Comparison of ENCODE assay signal across 8 mouse cellular contexts in genomic region chr16:49766326-49766725, GRCm38 (mm10). TPM values are rescaled to one million over a fixed set of nuclear protein-coding genes. Genes with fewer than 3 reads are reported as not detected.
A peak's percentile ranks its signal among the peaks of the same experiment; 100 is the strongest.
DNase-seq lines count a peak whose midpoint lies in the region; ATAC-seq and TF ChIP-seq lines count a peak whose summit lies in the region.

No protein-coding gene starts in this region.

- DNase-seq in kidney, adult 18-20 months, result peak; percentile 23
- DNase-seq in Patski (ENCODE audit: low read depth, low spot score), result no peak
- peak; percentile 46 for DNase-seq in liver, adult 2 months (ENCODE audit: extremely low read depth, low read depth, low spot score)
- peak; percentile 44 for DNase-seq in retina, embryonic 14.5 days (ENCODE audit: low spot score)
- no peak for DNase-seq in left cerebral cortex, postnatal 10 days (ENCODE audit: extremely low spot score in 1 of 2, low spot score in 2 of 2)
- DNase-seq in gastrocnemius, postnatal 25 days, result no peak

- no peaks in the 10 kb centered on the region for H3K79me2 ChIP-seq in liver, adult 2 months (ENCODE audit: control insufficient read depth, insufficient read depth, low read length)

- POLR2A ChIA-PET in Patski (lab: Charles Lee), result no interaction called here

- ATAC-seq in kidney, embryonic 16.5 days (ENCODE audit: low FRiP score, low TSS enrichment), result no peak
- ATAC-seq in Patski, result peak; percentile 31
- peak; percentile 79 for ATAC-seq in common myeloid progenitor, adult 5-6 weeks (replicated peaks; ENCODE audit: low read depth, poor library complexity, severe bottlenecking)

- intact Hi-C loops in left cerebral cortex, postnatal 10 days (cut with DNase I), result no loop called here

- no peak overlapping the region for H3K4me3 ChIP-seq in kidney, embryonic 16.5 days (ENCODE audit: low read length)
- no peak overlapping the region for H3K4me3 ChIP-seq in liver, adult 2 months (ENCODE audit: insufficient read depth, low read depth, low read length)

- TF ChIP-seq CTCF in Patski (IDR thresholded peaks at IDR 0.05), result peak; percentile 62
- peak; percentile 20; the same call in 1 of the 2 replicates for TF ChIP-seq CTCF in liver, adult 2 months (IDR thresholded peaks at IDR 0.05; ENCODE audit: low read depth, low read length)

- H3K9me3 ChIP-seq in kidney, embryonic 16.5 days (ENCODE audit: low read length), result no peaks in the 10 kb centered on the region

- 61% methylated on average over 3 of the region's 3 CpGs for WGBS in kidney, embryonic 16.5 days
- 28% methylated on average over 3 of the region's 3 CpGs for WGBS in liver, adult 2 months

- no peaks in the 10 kb centered on the region for H3K36me3 ChIP-seq in kidney, embryonic 16.5 days (ENCODE audit: insufficient read depth, low read length)
- H3K36me3 ChIP-seq in liver, adult 2 months (ENCODE audit: control insufficient read depth, insufficient read depth, low read length), result no peaks in the 10 kb centered on the region

- CTCF ChIA-PET in Patski (lab: Charles Lee), result interaction anchor here (2.1 kb wide), 1 partner anchor 20 kb away, joined by 5 read pairs; no protein-coding TSS in a partner anchor

- no peak overlapping the region for H3K9ac ChIP-seq in kidney, embryonic 16.5 days (replicated peaks; ENCODE audit: low read length)
- no peak overlapping the region for H3K9ac ChIP-seq in liver, adult 2 months (ENCODE audit: low read depth, low read length)

- no peaks in the 10 kb centered on the region for H3K4me1 ChIP-seq in kidney, embryonic 16.5 days (ENCODE audit: insufficient read depth, low read length)
- peaks cover 5% of the 10 kb centered on the region for H3K4me1 ChIP-seq in liver, adult 2 months (ENCODE audit: control insufficient read depth, insufficient read depth, low read length)

- TF ChIP-seq POLR2A in liver, adult 2 months (IDR thresholded peaks at IDR 0.05; ENCODE audit: extremely low read depth, insufficient read depth, low read length), result no peak

- in situ Hi-C loops in Patski (cut with MboI; ENCODE audit: low pct_unique_long_range_greater_than_20kb), result loop anchor here (5.0 to 25.0 kb wide), 2 partner anchors 86 to 971 kb away; no protein-coding TSS in a partner anchor

- no peak overlapping the region for H3K4me2 ChIP-seq in kidney, embryonic 16.5 days (replicated peaks; ENCODE audit: low read depth, low read length)

- no peak overlapping the region for H3K27ac ChIP-seq in kidney, embryonic 16.5 days (ENCODE audit: low read length)
- no peak overlapping the region for H3K27ac ChIP-seq in liver, adult 2 months (replicated peaks; ENCODE audit: insufficient read depth, low read depth, low read length)

- H3K27me3 ChIP-seq in kidney, embryonic 16.5 days (ENCODE audit: insufficient read depth, low read length), result no peaks in the 10 kb centered on the region
- H3K27me3 ChIP-seq in Patski, result no peaks in the 10 kb centered on the region
- no peaks in the 10 kb centered on the region for H3K27me3 ChIP-seq in liver, adult 2 months (ENCODE audit: control insufficient read depth, insufficient read depth, low read length)

RNA-seq across cellular contexts. Expression of gene Cd47, which starts 34.0 kb away (rescaled TPM):
- 75.2 and 78.0 TPM in 2 replicates for polyA plus RNA-seq in kidney, embryonic 16.5 days (2015; fragmentation: Nextera tagmentation; extraction: Ambion mirVana)
- polyA plus RNA-seq in Patski (2021), result 68.6 TPM
- 237 and 246 TPM in 2 replicates for total RNA-seq in common myeloid progenitor, adult 5-6 weeks (2017)
- 87.7 and 99.9 TPM in 2 replicates for total RNA-seq in liver, adult 2 months (2014; rRNA removed)
- polyA plus RNA-seq in liver, adult 2 months (2012; rRNA removed), result 34.7 and 40.3 TPM in 2 replicates
- total RNA-seq in left cerebral cortex, postnatal 10 days (2021), result 100 to 1,000 TPM; 294 to 300 TPM
- 10 to 100 TPM; 23.3 to 28.9 TPM for total RNA-seq in gastrocnemius, postnatal 25 days (2021)

Comparison
In these comparisons a context has a peak if more than half of its experiments do, and no peak if none do; other contexts are left out.
1. DNase-seq: peak in kidney, adult 18-20 months (single experiment), liver, adult 2 months (single experiment) and retina, embryonic 14.5 days (single experiment); none in Patski (single experiment), left cerebral cortex, postnatal 10 days (0 of 2) and gastrocnemius, postnatal 25 days (single experiment).